Mouse (Mus musculus) ovary, postnatal 14 days (tissue): Measurements from ENCODE around the gene Hbs1l.
"Not testable (repeated sequence)": the region's sequence is repeated elsewhere in the genome, so short reads cannot be mapped to it uniquely, and the experiment has no call there.

Experiments used
- DNase-seq: peaks from one replicate; pipeline ENCODE4 v3.0.0; 2022; ENCODE audit warnings: low spot score

Hbs1l gene

DNA sequence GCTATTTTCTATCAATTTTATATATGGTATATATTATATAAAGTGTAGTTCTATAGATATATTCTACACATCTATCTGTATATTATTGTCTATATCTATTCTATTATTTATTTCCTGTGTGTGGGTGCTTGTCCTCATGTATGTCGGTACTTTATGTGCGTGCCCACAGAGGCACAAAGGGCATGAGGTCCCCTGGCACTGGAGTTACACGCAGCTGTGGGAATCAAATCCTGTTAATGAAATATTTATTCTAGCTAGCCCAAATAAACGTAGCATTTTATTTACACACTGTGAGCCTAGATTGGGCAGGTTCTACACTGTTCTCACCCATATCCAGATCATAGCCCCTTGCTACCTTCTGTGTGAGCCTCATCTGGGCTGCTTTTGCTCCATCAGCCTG lies 63.3 kb downstream of the Hbs1l start:
- DNase-seq = no peak

DNA sequence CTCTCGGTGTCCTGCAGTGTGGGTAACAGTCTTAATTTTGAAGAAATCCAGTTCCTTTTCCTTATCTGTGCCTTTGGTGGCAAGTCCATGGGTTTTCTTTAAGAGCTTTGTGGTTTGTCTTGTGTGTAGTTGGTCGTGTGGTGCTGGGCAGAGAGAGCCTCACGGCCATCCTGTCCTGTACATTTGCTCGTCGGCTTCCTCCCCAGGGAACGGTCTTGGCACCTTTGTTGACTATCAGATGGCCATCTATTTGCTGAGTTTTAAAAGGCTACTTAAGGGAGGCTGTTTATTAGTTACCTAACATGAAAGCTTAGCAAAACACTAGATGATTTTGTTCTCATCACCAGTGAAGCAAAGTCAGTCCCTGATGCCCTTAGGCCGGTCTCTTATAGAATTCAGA lies 66.1 kb downstream of the Hbs1l start:
- DNase-seq = no peak

DNA sequence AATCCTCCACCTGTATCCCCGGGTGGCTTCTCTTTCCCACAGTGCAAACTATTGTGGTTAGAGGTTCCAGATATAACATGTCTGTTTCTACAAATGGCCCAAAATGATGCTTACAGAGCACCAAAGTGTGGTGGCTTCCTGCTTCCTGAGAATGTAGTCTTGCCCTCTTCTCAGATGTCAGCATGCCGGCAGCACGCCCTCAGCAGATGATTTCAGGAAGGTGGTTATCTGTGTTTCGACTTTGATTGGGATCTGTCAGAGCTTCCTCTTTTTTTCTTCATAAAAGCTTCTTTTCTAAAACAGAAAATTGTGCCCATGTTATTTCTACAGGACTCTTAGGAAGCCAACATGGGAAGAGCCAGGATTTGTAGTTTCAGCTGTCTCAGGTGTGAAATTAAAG lies 67.5 kb downstream of the Hbs1l start:
- no peak for DNase-seq

DNA sequence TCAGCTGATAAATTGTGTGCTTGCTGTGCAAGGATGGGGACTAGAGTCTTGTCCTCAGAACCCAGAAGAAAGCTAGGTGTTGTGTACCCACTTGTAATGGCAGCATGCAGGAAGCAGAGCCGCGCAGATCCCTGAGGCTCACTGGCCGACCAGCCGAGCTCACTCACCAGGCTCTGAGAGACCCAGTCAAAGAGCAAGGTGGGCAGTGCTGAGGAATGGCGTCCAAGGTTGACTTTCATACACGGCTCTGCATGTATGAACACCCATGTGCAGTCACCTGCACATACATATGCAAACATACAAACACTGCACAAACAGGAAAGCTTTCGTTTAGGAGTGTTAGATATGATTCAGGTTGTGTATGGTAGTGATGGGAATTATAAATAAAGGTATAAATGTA lies 69.2 kb downstream of the Hbs1l start:
- no peak for DNase-seq

DNA sequence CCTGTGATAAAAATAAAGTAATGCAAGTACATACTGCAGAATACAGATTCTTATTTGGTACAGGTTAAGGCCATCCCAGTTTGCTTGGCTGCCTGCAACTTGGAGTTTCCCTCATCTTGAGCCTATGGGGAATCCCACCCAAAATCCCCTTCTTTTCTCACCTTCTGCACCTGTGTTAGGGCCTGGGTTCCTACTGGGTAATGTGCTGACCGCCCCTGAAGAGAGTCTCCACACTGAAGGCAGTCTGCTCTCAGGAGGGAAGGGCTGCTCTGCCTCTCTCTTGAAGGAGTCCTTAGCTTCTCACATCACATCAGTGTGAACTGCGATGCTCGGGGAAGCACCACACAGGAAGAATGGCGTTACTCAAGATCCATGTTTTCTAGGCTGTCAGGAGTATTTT lies 70.1 kb downstream of the Hbs1l start:
- no peak for DNase-seq

DNA sequence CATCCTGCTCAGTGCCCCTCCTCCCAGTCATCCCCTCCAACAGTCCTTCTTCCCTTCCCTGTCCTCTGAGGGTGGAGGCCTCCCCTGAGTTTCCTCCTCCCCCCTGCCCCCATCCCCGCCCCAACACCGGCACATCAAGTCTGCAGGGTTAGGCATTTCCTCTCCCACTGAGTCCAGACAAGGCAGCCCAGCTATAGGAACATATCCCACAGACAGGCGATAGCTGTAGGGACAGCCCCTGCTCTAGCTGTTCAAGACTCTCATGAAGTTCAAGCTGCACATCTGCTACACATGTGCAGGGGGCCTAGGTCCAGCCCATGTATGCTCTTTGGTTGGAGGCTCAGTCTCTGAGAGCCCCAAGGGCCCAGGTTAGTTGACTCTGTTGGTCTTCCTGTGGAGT lies 70.7 kb downstream of the Hbs1l start:
- DNase-seq = no peak

DNA sequence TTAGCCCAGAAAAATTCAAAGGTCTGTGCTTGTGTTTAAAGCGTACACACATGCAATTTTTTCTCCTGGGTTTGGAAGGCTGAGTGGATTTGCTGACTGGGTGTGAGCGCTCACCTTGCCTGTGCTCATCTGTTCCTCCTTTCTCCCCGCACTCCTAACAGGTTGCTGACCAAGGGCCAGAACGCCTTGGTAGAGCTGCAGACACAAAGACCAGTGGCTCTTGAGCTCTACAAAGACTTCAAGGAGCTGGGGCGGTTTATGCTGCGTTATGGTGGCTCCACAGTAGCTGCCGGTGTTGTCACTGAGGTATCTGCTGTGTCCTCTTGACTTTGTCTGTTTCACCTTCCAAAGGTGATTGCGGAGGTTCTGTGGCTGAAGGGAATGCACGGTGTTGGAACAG lies 71.7 kb downstream of the Hbs1l start:
- no peak for DNase-seq

DNA sequence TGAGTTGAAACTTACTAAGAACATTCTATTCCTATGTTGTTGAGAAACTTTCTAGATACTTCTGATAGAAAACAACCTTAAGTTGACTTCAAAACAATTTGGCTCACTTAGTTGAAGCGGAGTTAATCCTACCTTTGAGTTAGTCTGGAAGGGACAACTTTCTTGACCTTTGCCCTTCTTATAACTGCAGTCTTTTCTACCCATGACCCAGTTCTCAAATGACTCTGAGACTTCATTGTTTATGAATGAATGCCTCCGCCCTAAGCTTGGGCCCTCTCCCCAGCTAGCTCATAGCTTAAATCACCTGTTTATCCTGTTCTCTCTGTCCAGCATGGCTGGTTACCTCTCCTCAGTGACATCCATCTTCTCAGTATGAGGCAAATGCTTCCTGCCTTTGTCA lies 73.8 kb downstream of the Hbs1l start:
- no peak for DNase-seq

DNA sequence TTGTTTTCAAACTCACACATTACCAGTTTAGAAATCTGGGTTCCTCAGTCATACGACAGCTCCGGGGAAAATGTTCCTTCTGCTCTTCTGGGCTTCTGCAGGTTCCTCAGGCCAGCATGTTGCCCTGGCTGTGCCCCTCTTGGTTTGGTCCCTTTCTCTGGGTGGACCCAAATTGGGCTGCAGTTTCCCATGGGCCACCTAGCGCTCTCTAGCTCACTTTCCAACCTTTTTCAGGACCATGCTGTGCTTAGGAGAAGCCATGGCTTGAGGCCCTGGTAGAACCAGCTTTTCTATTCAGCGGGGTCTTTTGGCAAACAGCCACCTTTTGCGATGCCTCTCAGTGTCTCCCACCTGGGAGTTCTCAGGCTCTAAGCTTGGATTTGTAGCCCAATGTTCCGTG lies 76.5 kb downstream of the Hbs1l start:
- DNase-seq = no peak

DNA sequence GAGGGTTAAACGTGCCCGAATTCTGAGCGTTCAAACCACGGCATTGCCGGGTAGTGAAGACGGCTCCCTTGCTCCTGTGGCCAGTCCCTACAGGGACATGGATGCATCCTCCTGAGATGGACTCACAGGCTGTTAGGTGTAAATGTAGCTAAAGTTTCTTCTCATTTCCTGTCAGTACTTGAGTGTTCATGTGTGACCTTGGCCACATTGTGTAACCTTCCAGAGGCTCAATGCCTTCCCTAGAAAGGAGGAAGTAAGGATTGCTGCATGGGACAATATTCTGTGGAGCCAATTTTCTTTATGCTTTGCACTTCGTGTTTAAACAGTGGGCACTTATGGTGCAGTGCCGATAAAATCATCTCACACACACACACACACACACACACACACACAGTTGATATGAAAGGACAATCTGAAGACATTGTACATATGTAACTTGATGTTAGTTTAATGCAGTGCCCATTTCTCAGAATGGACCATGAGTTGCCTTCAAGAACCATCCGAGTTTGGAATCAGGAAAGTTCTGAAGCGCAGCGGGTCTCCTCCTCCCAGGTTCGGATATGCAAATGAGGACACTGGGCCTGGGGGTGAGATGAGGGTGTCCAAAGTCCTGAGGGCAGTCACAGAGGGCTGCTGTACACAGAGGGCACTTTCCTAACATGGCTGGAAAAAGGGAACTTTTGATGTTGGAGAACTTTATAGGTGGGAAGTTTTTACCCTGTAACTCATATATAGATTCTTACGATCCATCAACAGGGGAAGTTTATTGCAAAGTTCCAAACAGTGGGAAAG lies 81.1 kb downstream of the Hbs1l start, which contains the start of gene Aldh8a1:
Gene Aldh8a1 (plus strand): TSS at position 610 of the 792 bp plus-strand sequence.
- no peak for DNase-seq

DNA sequence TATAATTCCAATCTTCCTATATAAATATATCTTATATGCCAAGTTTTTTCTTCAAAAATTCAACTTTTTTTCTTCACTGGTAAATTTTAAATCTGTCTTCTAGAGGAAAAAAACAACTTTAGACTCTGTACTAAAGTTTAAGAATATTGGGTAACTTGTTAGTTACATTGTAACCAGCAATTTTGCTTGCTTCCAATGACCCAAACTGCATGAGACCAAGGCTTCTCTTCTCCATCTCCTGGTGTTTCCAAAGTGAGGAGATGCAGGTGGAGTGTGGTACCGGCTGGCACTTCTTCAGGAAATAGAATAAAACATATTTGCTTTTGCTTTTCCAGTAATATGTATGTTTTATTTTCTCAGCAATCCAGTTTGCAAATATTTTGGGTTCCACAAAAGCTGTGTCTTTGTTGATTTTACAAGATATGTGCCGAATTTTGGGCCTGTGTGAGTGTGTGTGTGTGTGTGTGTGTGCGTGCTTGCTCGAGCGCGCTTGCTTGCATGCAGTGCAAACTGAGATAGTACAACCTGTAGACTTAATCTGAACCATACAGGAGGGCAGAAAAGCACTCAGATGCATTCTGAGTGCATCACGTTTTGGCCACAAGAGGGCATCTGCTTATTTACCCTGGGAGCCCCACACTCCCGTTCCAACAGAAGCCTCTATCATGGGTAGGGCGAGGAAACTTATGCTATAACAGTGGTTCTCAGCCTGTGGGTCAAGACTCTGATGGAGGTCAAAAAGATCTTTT lies 82.6 kb downstream of the Hbs1l start:
- no peak for DNase-seq

DNA sequence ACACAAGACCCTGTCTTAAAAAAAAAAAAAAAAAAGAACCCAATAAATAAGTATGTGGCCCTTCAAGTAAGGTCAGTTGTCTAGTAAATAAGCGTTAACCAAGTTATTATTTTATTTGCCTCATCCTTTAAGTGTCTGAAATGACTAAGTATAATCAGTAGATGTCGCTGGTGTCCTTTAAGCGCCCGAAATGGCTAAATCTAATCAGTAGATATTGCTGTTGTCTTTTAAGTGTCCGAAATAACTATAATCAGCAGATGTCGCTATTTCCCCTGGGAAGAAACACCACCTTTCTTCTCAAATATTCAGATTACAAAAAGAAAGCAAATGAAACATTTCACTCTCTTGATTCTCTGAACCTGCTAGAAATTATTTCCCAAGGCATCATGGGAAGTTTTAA lies 87.1 kb downstream of the Hbs1l start:
- DNase-seq = peak; percentile 11

DNA sequence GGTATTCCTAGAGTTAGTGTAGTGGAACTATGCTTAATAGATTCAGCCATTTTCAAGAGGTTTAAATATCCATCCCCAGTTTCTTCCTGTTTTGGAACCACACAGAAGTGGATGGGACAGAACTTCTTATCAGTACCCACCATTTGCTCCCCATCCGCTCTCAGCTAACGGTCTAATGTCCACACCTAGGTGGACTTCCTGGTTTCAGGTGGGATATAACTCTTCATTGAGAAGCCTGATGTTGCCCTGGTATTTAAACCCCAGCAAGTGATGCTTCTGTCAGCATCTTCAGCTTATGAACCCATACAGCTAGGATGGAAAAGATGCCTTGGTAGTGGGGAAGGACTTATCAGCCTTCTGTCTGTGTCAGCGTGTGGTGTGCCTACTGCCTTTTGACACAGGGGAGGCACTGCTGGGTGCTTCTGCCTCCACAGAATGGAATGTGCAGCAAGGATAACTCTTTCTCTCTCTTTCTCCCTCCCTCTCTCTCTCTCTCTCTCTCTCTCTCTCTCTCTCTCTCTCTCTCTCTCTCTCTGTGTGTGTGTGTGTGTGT lies 89.4 kb downstream of the Hbs1l start:
- DNase-seq = no peak

DNA sequence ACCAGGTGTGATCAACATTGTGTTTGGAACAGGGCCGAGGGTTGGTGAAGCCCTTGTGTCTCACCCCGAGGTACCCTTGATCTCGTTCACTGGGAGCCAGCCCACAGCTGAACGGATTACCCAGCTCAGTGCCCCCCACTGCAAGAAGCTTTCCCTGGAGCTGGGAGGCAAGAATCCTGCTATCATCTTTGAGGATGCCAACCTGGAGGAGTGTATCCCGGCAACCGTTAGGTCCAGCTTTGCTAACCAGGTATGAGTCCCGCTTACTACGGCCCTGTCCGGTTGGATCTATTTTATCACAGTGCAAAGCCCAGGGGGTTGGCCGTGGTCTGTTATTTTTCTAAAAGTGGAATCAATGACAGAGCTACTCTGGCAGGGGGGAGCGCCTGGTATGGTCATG lies 93.3 kb downstream of the Hbs1l start:
- no peak for DNase-seq

DNA sequence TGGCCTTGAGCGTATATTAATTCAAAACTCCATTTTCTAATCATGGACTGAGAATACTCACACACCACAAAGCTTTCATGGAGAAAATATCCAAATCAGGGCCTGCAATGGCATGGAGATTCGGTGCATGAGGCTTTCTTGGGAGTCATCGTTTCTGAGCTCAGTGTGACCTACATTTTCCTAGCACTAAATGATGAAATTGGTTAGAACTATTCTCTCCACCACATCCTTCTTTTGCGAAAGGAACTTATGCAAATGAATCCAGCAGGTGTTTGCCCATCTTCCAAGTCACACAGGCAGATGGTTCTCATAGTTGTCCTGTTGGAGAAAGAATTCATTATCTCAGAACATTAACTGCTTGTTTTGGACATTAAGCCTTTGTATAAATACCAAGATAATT lies 94.7 kb downstream of the Hbs1l start:
- DNase-seq = no peak

DNA sequence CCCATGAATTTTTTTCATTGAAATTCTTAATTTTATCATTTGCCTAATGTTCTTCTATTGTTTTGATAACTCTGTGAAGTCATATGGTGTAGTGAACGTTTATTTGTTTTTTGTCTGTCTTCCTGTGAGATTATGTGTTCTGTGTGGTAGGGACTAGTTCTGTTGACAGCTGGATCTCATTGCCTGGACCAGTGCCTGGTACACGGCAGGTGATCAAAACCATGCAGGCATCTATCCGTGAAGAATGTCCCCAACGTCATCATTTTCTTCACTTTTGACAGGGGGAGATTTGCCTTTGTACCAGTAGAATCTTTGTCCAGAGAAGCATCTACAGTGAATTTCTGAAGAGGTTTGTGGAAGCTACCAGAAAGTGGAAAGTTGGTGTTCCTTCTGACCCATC lies 95.5 kb downstream of the Hbs1l start:
- no peak for DNase-seq

DNA sequence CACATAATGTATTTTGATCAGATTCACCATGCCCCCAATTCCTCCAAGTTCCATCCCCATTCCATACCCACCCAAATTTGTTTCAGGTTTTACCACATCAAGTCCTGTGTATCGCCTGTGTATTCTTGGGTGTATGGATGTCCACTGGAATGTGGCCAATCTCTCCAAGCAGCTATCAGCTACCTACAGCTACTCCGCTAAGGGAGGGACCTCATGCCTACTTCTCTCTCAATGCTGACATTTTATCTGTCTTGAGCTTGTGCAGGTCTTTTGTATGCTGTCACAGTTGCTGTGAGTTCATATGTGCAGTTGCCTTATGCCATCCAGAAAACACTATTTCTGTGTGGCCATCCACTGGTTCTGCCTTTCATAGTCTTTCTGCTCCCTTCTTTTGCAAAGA lies 97.6 kb downstream of the Hbs1l start:
- no peak for DNase-seq

DNA sequence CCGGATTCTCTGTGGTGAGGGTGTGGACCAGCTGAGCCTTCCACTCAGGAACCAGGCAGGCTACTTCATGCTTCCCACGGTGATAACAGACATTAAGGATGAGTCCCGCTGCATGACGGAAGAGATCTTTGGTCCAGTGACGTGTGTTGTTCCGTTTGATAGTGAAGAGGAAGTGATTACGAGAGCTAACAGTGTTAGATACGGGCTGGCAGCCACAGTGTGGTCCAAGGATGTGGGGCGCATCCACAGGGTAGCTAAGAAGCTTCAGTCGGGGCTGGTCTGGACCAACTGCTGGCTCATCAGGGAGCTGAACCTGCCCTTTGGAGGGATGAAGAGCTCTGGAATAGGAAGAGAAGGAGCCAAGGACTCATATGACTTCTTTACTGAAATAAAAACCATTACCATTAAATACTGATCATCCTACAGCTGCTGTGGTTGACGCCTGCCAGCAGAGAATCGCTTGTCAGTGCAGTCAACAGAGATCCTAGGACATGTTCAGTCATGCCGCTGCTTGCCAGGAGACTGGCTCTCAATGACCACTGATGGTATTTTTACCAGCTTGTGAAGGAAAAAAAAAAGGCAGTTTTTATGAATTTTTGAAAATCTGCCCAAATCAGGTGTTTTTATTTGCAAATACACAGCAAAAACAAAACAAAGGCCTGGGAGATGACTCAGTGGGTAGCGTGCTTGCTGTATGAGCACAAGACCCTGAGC lies 99.8 kb downstream of the Hbs1l start:
- DNase-seq = no peak

DNA sequence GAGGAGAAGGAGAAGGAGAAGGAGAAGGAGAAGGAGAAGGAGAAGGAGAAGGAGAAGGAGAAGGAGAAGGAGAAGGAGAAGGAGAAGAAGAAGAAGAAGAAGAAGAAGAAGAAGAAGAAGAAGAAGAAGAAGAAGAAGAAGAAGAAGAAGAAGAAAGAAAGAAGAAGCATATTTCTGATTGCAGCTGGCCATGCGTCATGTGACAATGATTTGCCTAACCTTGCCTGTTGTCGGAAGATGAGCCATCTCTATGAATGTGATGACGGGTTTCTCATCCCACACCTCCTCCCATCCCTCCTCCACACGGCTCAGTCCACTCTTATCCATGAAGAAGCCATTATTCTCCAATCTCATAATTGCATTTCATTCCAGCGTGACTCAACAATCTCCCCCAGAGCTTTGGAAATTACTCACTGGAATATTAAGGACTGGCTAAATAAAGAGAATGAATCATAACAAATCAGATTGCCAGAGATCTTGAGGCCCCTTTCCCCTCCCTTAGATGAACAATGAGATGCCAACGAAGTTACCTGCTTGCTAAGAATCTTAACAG lies 103.2 kb downstream of the Hbs1l start:
- not testable (repeated sequence) for DNase-seq

DNA sequence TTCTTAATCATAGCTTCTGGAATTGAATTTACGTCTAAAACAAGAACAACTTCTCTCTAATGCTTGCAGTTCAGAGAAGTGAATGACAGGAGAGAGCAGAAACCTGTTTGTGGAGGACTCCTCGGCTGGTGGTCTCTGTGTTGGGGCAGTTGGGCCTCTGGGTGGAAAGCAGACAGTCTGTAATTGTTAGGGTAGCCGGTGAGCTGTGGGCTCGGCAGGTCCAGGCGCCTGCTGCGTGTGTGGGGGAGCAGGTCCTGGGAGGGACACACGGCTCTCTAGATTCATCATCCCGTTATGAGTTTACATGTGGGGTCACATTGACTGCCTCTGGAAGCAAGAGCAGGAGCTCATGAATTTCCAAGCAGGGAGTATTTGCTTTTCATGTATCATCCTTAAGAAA lies 103.8 kb downstream of the Hbs1l start:
- DNase-seq = no peak

DNA sequence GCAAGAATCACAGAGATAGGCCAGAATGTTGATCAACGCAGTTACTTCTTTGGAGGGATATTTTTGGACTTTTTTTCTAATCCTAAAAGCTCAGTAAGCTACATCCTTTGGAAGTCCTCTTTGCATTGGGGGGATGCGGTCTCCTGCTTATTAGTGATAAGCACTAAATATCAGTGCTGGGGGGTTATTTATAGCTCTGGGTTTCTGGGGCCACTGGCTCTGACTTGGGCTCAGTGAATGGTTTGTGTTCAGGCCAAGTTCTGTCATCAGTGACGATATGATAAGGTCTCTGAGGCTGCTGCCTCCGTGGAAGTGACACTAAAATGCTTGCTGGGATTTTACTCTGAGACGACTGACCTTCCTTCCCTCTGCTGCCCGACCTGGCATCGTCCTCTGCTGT lies 104.3 kb downstream of the Hbs1l start:
- no peak for DNase-seq

DNA sequence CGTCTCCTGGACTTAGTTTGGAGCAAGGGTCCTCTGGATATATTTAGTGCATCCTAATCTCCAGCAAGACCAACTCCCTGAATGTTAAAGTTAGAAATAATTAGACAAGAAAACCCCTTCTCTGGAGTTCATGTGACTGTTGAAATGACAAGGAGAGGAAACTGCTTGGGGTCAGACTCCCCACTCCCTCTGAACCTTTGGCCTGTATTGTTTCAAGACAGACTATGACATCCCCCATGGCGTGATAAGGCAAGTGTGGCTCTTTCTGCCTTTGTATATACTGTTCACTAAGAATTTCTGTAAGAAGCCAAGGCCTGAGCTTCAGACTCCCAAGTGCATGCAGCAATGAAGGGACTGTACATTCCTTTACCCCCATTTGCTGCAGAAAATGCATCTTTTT lies 104.7 kb downstream of the Hbs1l start:
- DNase-seq = no peak
